Mouse (Mus musculus) monocyte, adult 2 months (primary cell): ENCODE results near the gene Usp16.
"Not testable (repeated sequence)": the region's sequence is repeated elsewhere in the genome, so short reads cannot be mapped to it uniquely, and the experiment has no call there.

Experiments used
- DNase-seq, 2 experiments: peaks; one replicate each; pipeline ENCODE4 v3.0.0; 2022; ENCODE audit warnings: low spot score in 2 of 2, low read depth in 1 of 2

The Usp16 gene

GRCm38 (mm10) chr16:87484367-87484766, 29.9 kb downstream of the Usp16 start:
- no peak for DNase-seq

GRCm38 (mm10) chr16:87486739-87487138, 32.2 kb downstream of the Usp16 start:
- DNase-seq: no peak

DNA sequence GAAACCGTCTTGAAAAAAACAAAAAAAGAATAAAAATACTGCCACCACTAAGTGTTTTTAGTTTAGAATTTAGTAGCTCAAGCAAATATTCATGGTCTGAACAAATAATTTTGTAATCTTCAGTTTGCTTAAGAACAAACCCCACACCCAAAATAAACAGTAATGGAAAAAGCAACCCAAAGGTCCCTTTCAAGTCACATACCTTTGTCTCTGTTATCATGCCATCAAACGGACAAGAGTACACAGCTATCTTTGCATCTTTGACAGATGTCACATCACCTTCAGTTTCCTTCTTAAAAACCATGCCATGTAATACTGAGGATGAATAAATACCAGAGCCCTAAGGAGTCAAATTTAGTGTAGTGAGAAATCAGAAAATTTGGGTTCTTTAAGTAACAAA, 34.1 kb downstream of the Usp16 start:
- DNase-seq: no peak

GRCm38 (mm10) chr16:87492191-87492792, 37.8 kb downstream of the Usp16 start:
- not testable (repeated sequence) for DNase-seq

DNA sequence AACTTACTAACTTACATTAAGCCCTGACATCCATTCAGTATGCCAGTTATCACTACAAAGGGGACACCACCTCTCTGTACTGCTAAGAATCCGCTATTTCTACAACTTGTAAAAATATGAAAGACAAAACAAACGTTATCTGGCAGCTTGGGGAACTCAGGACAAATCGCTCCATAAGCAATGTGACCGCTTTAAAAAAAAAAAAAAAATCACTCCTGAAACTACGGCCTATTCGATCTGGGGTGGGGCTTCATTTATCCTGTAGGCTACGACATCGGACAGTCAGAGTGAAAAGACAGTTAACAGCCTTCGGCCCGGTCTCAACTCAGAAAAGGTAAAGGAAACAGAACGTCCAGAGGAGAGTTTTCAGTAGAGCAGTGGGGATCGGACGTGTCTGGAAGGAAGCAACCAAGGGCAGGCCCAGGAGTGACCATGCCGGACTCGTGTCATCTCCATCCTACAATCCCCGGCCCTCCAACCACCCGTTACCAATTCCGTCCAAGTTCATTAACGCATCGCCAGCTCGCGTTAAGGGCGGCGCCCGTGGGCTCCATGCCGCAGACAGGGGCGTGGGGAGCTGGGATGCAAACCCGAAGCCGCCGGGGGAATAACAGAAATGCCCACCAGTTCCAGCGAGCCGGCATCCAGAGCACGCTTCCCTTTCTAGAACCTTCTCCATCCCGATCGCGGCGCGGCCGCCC, 40.6 kb downstream of the Usp16 start:
- no peak for DNase-seq

- DNase-seq: peak; percentile 91 to 94
Observed at GRCm38 (mm10) chr16:87495716-87496447, 41.4 kb downstream of the Usp16 start, which contains the start of gene Cct8. Gene Cct8 (minus strand): TSS chr16:87495873.

DNA sequence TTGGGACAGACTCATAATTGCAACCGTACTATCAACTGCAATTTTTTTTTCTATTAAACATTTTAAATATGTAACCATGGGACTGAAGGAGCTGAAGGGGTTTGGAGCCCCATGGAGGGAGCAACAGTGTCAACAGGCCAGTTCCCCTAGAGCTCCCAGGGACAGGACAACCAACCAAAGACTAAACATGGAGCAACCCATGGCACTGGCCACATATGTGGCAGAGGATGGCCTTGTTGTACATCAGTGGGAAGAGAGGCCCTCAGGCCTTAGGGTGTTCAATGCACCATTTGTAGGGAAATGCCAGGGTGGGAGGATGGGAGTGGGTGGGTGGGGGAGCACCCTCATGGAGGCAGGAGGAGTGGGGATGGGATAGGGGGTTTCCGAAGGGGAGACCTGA, 42.2 kb downstream of the Usp16 start:
- DNase-seq: no peak

DNA sequence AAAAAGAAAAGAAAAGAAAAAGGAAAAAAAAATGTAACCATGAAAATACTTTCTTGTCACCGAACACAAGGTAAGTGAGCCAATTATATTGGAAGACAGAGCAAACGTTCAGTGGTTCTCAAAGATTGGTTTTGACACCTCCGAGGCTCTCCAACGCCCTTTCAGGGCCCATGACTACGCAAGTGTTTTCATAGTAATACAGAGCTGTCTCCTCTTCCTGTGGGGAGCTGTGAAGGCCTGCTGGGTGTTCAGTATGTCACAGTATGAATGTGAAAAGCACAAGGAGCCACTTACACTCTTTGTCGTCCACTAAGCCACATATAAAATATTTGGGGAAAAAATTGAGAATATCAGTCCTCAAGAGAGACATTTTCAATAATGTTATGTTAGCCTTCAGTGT, 42.7 kb downstream of the Usp16 start:
- DNase-seq: no peak

GRCm38 (mm10) chr16:87499556-87499955, 45.1 kb downstream of the Usp16 start:
- no peak for DNase-seq

- DNase-seq: no peak
Observed at GRCm38 (mm10) chr16:87501304-87502078, 47.0 kb downstream of the Usp16 start.

- no peak for DNase-seq
Observed at GRCm38 (mm10) chr16:87511706-87512105, 57.2 kb downstream of the Usp16 start.

- no peak for DNase-seq
Observed at GRCm38 (mm10) chr16:87512331-87512730, 57.8 kb downstream of the Usp16 start.

DNA sequence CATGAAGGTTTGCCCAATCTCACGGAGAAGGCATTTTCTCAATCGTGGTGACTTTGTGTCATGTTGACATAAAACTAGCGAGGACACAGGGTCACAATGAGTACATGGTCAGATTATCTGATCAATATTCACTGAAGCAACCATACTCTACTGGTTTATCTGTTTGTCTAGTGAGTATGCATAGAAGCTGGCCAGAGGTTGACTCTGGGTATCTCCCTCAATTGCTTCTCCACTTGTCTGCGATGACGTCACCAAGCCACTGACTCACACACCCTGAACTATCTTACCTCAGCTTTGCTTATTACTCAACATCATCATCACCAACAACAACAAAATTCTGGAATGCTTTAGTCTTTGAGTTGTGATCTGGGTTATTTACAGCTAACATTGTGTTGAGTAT, 69.7 kb downstream of the Usp16 start:
- DNase-seq: no peak

DNA sequence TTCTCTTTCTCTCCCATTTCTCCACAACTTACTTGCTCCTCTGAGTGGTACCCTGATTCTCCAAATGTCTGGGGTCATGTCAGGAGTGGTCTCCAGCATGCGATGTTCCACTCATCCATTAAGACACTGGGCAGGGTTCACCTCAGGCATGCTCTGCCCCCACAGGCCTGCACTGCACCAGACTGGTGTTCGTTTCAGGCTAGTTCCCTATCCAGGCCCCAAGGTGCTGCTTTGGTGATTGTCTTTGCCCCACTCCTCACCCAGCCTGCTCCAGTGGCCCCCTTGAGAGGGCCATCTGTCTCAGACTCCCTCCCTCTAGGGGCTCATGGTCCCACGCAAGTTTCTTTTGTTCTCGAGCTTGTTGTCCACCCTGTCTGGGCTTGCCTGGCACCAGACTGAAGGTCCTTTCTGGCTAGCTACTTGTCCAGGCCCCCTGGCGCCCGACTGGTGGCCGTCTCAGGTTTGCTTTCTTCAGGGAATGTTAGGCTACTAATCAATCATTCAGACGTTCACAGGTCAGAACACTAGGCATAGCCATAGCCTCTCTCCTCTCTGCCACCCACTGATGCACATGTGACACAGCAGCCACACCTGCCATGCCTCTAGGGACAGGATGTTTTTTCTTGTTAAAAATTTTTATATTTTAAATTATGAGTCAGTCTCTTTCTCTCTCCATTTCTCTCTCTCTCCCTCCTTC, 73.2 kb downstream of the Usp16 start:
- no peak for DNase-seq

GRCm38 (mm10) chr16:87528755-87529154, 74.3 kb downstream of the Usp16 start:
- DNase-seq: no peak
